Mouse (Mus musculus): Measurements from ENCODE around the gene Olfr304. TPM values are rescaled to one million over a fixed set of nuclear protein-coding genes. Genes with fewer than 3 reads are reported as not detected.
"Not testable (repeated sequence)": the region's sequence is repeated elsewhere in the genome, so short reads cannot be mapped to it uniquely, and the experiment has no call there.

Gene Olfr304
- total RNA-seq (2021) = not detected

GRCm38 (mm10) chr7:86386558-86386957, at the start of gene Olfr304:
Gene Olfr304 (minus strand): TSS chr7:86386658.
- no peak for DNase-seq

- no peak for DNase-seq
Observed at GRCm38 (mm10) chr7:86403546-86403945, 17.1 kb upstream of the Olfr304 start, which contains the start of gene Olfr301. Gene Olfr301 (plus strand): TSS chr7:86403846.

DNA sequence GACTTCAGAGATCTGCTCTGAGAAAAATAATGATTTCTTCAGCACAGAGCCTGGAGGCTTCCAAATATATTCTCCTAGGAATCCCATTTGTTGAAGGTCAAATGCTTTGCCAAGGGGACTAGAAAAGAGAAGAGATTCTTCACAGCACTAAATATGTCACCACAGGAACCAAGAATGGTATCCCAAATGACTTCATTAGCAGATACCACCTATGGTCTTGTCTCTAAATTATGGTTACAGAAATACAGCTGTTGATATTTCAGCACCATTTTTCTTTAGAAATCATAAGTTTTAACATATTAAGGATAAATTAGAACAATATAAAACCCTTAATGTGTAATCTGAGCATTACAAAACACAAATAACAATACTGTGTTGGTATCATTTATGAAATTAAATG, 11.2 kb upstream of the Olfr304 start, which contains the start of gene Olfr303:
TSS of gene Olfr303 (minus strand) at position 101 of the 400 bp plus-strand sequence.
- no peak for DNase-seq

DNA sequence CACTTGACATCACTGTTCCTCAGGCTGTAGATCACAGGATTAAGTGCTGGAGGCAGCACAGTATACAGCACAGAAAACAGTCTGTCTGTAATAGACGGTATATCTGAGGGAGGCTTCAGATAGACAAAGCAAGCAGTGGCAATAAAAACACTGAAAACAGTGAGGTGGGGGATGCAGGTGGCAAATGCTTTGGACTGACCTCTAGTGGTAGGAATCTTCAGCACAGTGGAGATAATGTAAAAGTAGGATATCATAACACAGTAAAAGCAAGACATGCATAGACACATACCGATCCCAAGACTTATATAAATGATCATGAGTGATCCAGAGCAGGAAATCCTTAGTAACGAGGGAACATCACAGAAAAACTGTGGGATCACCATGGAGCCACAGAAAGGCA, 689 bp downstream of the Olfr304 start:
- no peak for DNase-seq

- DNase-seq = no peak
Observed at GRCm38 (mm10) chr7:86366828-86367227, 19.6 kb downstream of the Olfr304 start, which contains the start of gene Olfr305. Gene Olfr305 (minus strand): TSS chr7:86366928.

GRCm38 (mm10) chr7:86346296-86346695, 40.2 kb downstream of the Olfr304 start:
- not testable (repeated sequence) for DNase-seq

- DNase-seq = no peak
Observed at GRCm38 (mm10) chr7:86344253-86344652, 42.2 kb downstream of the Olfr304 start.

DNA sequence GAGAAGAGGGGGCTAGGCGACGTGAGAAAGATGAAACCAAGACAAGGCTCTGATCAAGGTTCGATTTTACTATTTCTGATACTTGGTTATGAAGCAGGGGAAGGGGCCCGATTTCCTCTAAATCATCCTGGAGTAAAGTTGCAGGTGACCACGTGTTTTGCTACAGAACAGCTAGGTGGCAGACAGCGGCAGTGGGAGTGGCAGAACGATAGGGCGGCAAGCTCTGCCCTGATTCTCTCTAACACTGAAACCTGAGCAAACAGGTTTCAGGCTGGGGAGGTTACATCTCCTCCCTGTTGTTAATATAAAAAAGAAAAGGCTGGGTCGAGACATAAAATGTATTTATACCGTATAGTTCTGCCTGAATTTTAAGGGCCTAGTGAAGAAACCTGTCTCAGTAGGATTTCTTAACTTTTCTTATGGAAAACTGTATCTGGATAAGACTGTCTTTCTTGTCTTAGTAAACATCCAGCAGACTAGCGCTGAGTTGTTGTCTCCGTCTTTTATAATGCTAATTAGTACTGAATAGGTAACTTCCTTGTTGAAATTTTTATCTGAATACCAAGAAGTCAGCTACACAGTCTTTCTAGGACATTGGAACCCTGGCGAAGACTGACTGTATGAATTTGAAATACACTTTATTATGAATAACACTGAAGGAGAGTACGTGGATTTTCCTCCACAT, 43.4 kb downstream of the Olfr304 start:
- no peak for DNase-seq

GRCm38 (mm10) chr7:86337486-86337885, 49.0 kb downstream of the Olfr304 start, which contains the start of gene Olfr307:
Gene Olfr307 (minus strand): TSS chr7:86337586.
- no peak for DNase-seq

Other genes starting within 250 kb of the Olfr304 start
- not detected for gene Vmn2r75, start 214.9 kb downstream of the Olfr304 start, total RNA-seq (2021)
- not detected for gene Vmn2r76, start 140.3 kb downstream of the Olfr304 start, total RNA-seq (2021)
- gene Olfr310, start 109.5 kb downstream of the Olfr304 start, total RNA-seq (2021) = not detected
- gene Olfr309, start 73.0 kb downstream of the Olfr304 start, total RNA-seq (2021) = not detected
- gene Olfr308, start 61.0 kb downstream of the Olfr304 start, total RNA-seq (2021) = not detected
- gene Olfr307, start 49.1 kb downstream of the Olfr304 start, total RNA-seq (2021) = not detected
- not detected for gene Olfr305, start 19.7 kb downstream of the Olfr304 start, total RNA-seq (2021)
- not detected for gene Olfr303, start 11.1 kb upstream of the Olfr304 start, total RNA-seq (2021)
- gene Olfr301, start 17.2 kb upstream of the Olfr304 start, total RNA-seq (2021) = not detected
- gene Olfr299, start 73.3 kb upstream of the Olfr304 start, total RNA-seq (2021) = not detected
- gene Olfr298, start 105.8 kb upstream of the Olfr304 start, total RNA-seq (2021) = not detected
- not detected for gene Olfr297, start 133.3 kb upstream of the Olfr304 start, total RNA-seq (2021)
- gene Olfr295, start 197.2 kb upstream of the Olfr304 start, total RNA-seq (2021) = not detected
- not detected for gene Olfr294, start 230.0 kb upstream of the Olfr304 start, total RNA-seq (2021)